Mouse (Mus musculus): ENCODE measurements at regions not wholly inside any gene's neighbourhood (a gene's known extent, or its start where the extent isn't known, plus 50 kb on each side); places are given as distances from the start of the nearest gene placed in this dataset.

DNA sequence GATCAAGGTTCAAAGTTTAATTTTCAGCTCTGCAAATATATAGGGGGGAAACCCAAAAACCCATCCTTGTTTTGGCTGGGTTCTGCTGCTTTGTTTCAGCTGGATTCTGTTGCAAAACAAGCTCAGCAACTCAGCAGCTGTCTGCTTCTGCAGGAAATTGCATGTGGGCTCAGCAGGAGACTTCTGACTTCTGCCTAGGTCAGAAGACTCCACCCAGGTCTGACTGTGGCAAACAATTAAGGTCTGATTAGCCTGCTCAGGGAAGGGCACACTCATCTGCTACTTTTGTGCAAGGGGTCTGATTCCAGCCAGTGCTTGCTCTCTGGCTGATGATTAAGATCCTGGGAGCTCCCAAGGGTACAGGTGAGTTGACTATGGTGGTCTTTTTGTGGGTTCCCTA lies 428.7 kb upstream of the Luzp2 start:
- TF ChIP-seq POLR2A (IDR thresholded peaks at IDR 0.05; ENCODE audit: insufficient read depth, low read depth, low read length) (no peak), CTCF (IDR thresholded peaks at IDR 0.05; ENCODE audit: insufficient read depth, low read depth, low read length) (no peak)
